In the genomic region with DNA sequence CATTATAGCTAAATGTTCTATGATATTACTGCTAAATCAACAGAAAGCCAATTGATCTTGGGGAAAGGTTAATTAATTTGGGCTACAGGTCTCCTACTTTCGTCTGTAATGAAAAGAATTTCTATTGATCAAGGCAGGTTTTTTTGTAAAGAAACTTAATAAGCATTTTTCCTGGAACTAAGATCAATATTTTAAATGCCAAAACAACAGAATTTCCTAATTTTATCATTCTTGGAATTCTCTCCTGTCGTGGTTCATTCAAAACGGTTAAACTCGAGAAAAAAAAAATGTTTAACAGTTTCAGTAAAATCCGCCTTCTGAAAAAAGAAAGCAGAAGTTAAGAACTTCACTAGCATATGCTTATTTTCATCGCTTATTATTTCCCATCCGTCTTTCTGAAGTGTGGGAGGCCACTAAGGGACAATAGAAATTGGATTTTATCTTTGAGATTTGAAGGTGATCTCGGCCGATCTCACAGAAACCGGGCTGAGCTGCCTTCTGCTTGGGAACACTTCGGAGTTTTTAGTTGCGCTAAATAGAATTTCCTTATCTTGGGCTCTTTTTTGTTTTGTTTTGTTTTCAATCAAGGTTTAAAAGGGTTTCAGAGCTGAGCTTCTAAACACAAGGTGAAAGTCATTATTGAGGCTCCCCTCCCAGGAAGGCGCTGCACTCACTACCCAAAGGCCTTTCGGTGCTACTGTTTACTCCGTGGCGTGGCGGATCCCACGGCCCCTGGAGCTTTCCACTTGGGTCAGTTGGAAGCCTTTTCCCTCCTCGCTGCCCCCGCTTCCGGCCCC, we compare ENCODE assay signal across 9 mouse cellular contexts. TPM values are rescaled to one million over a fixed set of nuclear protein-coding genes. Genes with fewer than 3 reads are reported as not detected.
DNase-seq lines count a peak whose midpoint lies in the region; ATAC-seq and TF ChIP-seq lines count a peak whose summit lies in the region.
"Had no signal": no experiment of that assay in that cellular context is flagged by ENCODE, and none has a peak within 500 bp of the region (broad histone marks: within the 10 kb centered on the region; RNA-seq: fewer than 3 reads in every experiment).

No protein-coding gene starts in this region.

- H3K9me3 ChIP-seq in lung, embryonic 16.5 days (ENCODE audit: control insufficient read depth, low read length): no peaks in the 10 kb centered on the region
- H3K9me3 ChIP-seq in forebrain, embryonic 12.5 days: no peaks in the 10 kb centered on the region
- no peaks in the 10 kb centered on the region for H3K9me3 ChIP-seq in limb, embryonic 15.5 days
- H3K9me3 ChIP-seq in stomach, embryonic 15.5 days: no peaks in the 10 kb centered on the region

- peaks cover 63% of the 10 kb centered on the region for H3K27me3 ChIP-seq in lung, embryonic 16.5 days (ENCODE audit: control insufficient read depth, insufficient read depth, low read depth, low read length)
- peaks cover 83% of the 10 kb centered on the region for H3K27me3 ChIP-seq in forebrain, embryonic 12.5 days
- H3K27me3 ChIP-seq in limb, embryonic 15.5 days: peaks cover 86% of the 10 kb centered on the region
- peaks cover 60% of the 10 kb centered on the region for H3K27me3 ChIP-seq in stomach, embryonic 15.5 days (replicated peaks)

- no peaks in the 10 kb centered on the region for H3K36me3 ChIP-seq in lung, embryonic 16.5 days (ENCODE audit: control insufficient read depth, insufficient read depth, low read length)
- H3K36me3 ChIP-seq in forebrain, embryonic 12.5 days (replicated peaks): no peaks in the 10 kb centered on the region
- H3K36me3 ChIP-seq in limb, embryonic 15.5 days: no peaks in the 10 kb centered on the region
- no peaks in the 10 kb centered on the region for H3K36me3 ChIP-seq in stomach, embryonic 15.5 days

- no peak for TF ChIP-seq CTCF in lung, adult 2 months (IDR thresholded peaks at IDR 0.05; ENCODE audit: insufficient read depth, low read length)

- TF ChIP-seq POLR2A in lung, adult 2 months (IDR thresholded peaks at IDR 0.05; ENCODE audit: borderline replicate concordance, extremely low read depth, low read depth, low read length): no peak

- H3K4me1 ChIP-seq in lung, embryonic 16.5 days (replicated peaks; ENCODE audit: control insufficient read depth, insufficient read depth, low read length): peaks cover 5% of the 10 kb centered on the region; the same call in 1 of the 2 replicates
- H3K4me1 ChIP-seq in lung, adult 2 months (ENCODE audit: control insufficient read depth, insufficient read depth, low read length): peaks cover 3% of the 10 kb centered on the region; the same call in 1 of the 2 replicates
- H3K4me1 ChIP-seq in forebrain, embryonic 12.5 days: peaks cover 46% of the 10 kb centered on the region
- H3K4me1 ChIP-seq in limb, embryonic 15.5 days: peaks cover 34% of the 10 kb centered on the region
- peaks cover 19% of the 10 kb centered on the region for H3K4me1 ChIP-seq in stomach, embryonic 15.5 days

- H3K4me2 ChIP-seq in lung, embryonic 16.5 days (ENCODE audit: low read depth, low read length): peak overlapping the region; percentile 67
- H3K4me2 ChIP-seq in forebrain, embryonic 12.5 days: peak overlapping the region; percentile 55
- H3K4me2 ChIP-seq in limb, embryonic 15.5 days: peak overlapping the region; percentile 49
- H3K4me2 ChIP-seq in stomach, embryonic 15.5 days: peak overlapping the region; percentile 52

- 1% methylated on average over 21 of the region's 21 CpGs for WGBS in lung, embryonic 16.5 days
- WGBS in lung, adult 2 months: 5% methylated on average over 21 of the region's 21 CpGs
- under 1% methylated on average over 21 of the region's 21 CpGs for whole genome bisulfite sequencing in forebrain, embryonic 12.5 days
- WGBS in limb, embryonic 15.5 days: 1% methylated on average over 21 of the region's 21 CpGs
- WGBS in stomach, embryonic 15.5 days: 3% methylated on average over 21 of the region's 21 CpGs

- peak overlapping the region; percentile 49 for H3K4me3 ChIP-seq in lung, embryonic 16.5 days (ENCODE audit: low read length)
- no peak overlapping the region for H3K4me3 ChIP-seq in lung, adult 2 months (replicated peaks; ENCODE audit: extremely low read depth, low read depth, low read length)
- H3K4me3 ChIP-seq in forebrain, embryonic 12.5 days (replicated peaks): peak overlapping the region; percentile 36
- peak overlapping the region; percentile 31 for H3K4me3 ChIP-seq in limb, embryonic 15.5 days
- H3K4me3 ChIP-seq in stomach, embryonic 15.5 days (replicated peaks): peak overlapping the region; percentile 34

- intact Hi-C loops in left cerebral cortex, postnatal 36 days (cut with DNase I): loop anchor here (5.0 kb wide), 2 partner anchors 841 to 926 kb away; partner anchors contain the start of gene Nkx2-9

- DNase-seq in lung, adult 2 months: no peak
- no peak for DNase-seq in left cerebral cortex, postnatal 36 days (ENCODE audit: low spot score in 2 of 2)
- DNase-seq in layer of hippocampus, postnatal 10 days (ENCODE audit: low spot score in 2 of 2): no peak
- no peak for DNase-seq in adrenal gland, postnatal 25 days

- ATAC-seq in lung, embryonic 16.5 days (ENCODE audit: low read depth): no peak
- no peak for ATAC-seq in forebrain, embryonic 12.5 days (ENCODE audit: low FRiP score)
- no peak for ATAC-seq in limb, embryonic 15.5 days (ENCODE audit: insufficient number of reproducible peaks, low FRiP score, low TSS enrichment, low read depth)
- no peak for ATAC-seq in stomach, embryonic 15.5 days (ENCODE audit: insufficient read depth, low FRiP score, low read depth)

- peak overlapping the region; percentile 79 for H3K27ac ChIP-seq in lung, embryonic 16.5 days (ENCODE audit: low read length)
- no peak overlapping the region for H3K27ac ChIP-seq in forebrain, embryonic 12.5 days
- no peak overlapping the region for H3K27ac ChIP-seq in limb, embryonic 15.5 days
- peak overlapping the region; percentile 67; the same call in 1 of the 2 replicates for H3K27ac ChIP-seq in stomach, embryonic 15.5 days

- H3K9ac ChIP-seq in lung, embryonic 16.5 days (ENCODE audit: low read length): peak overlapping the region; percentile 69
- H3K9ac ChIP-seq in forebrain, embryonic 12.5 days: peak overlapping the region; percentile 40; the same call in 1 of the 2 replicates
- no peak overlapping the region for H3K9ac ChIP-seq in limb, embryonic 15.5 days
- no peak overlapping the region; the same call in 1 of the 2 replicates for H3K9ac ChIP-seq in stomach, embryonic 15.5 days

RNA-seq across cellular contexts. Expression of gene Foxa1, which starts 8.7 kb away (rescaled TPM):
- polyA plus RNA-seq in lung, embryonic 16.5 days (2015; fragmentation: Nextera tagmentation; extraction: Ambion mirVana): 7.5 and 8.2 TPM in 2 replicates
- 28.5 and 31.1 TPM in 2 replicates for polyA plus RNA-seq in lung, adult 2 months (2012; rRNA removed)
- 0.74 and 1.1 TPM in 2 replicates for polyA plus RNA-seq in forebrain, embryonic 12.5 days (2016; fragmentation: Nextera tagmentation; extraction: Ambion mirVana)
- not detected in 2 replicates for polyA plus RNA-seq in limb, embryonic 15.5 days (2015; fragmentation: Nextera tagmentation; extraction: Ambion mirVana)
- polyA plus RNA-seq in stomach, embryonic 15.5 days (2015; fragmentation: Nextera tagmentation; extraction: Ambion mirVana): 23.2 and 27.1 TPM in 2 replicates
- total RNA-seq in left cerebral cortex, postnatal 36 days (2021): not detected
- total RNA-seq in layer of hippocampus, postnatal 10 days (2021): not detected
- total RNA-seq in adrenal gland, postnatal 25 days (2021): not detected in 2 replicates
- total RNA-seq: gastrocnemius, adult 8-10 months had no signal

RNA-seq across cellular contexts. Expression of gene Ttc6, which starts 25.9 kb away (rescaled TPM):
- polyA plus RNA-seq in lung, embryonic 16.5 days (2015; fragmentation: Nextera tagmentation; extraction: Ambion mirVana): 3.0 and 5.1 TPM in 2 replicates
- polyA plus RNA-seq in lung, adult 2 months (2012; rRNA removed): 3.5 and 5.2 TPM in 2 replicates
- polyA plus RNA-seq in forebrain, embryonic 12.5 days (2016; fragmentation: Nextera tagmentation; extraction: Ambion mirVana): 0.46 and 0.97 TPM in 2 replicates
- polyA plus RNA-seq in limb, embryonic 15.5 days (2015; fragmentation: Nextera tagmentation; extraction: Ambion mirVana): 0.06 and 0.29 TPM in 2 replicates
- 3.8 and 4.2 TPM in 2 replicates for polyA plus RNA-seq in stomach, embryonic 15.5 days (2015; fragmentation: Nextera tagmentation; extraction: Ambion mirVana)
- under 1 TPM; 0.09 to 0.20 TPM for total RNA-seq in left cerebral cortex, postnatal 36 days (2021)
- total RNA-seq in layer of hippocampus, postnatal 10 days (2021): under 1 TPM; 0.73 to 0.98 TPM
- total RNA-seq in adrenal gland, postnatal 25 days (2021): not detected in 2 replicates
- total RNA-seq: gastrocnemius, adult 8-10 months had no signal

Comparison
In these comparisons a context has a peak if more than half of its experiments do, and no peak if none do; other contexts are left out.
1. H3K27ac ChIP-seq: peak in lung, embryonic 16.5 days (single experiment) and stomach, embryonic 15.5 days (single experiment); none in forebrain, embryonic 12.5 days (single experiment) and limb, embryonic 15.5 days (single experiment).
2. H3K9ac ChIP-seq: peak in lung, embryonic 16.5 days (single experiment) and forebrain, embryonic 12.5 days (single experiment); none in limb, embryonic 15.5 days (single experiment) and stomach, embryonic 15.5 days (single experiment).
3. Peak in every context shown above with its lines, with median percentiles within 50 percentile points of each other: H3K4me2 ChIP-seq.